Mouse (Mus musculus) bone marrow, adult 2 months (tissue): ENCODE data around the gene Slx1b. TPM values are rescaled to one million over a fixed set of nuclear protein-coding genes. Genes with fewer than 3 reads are reported as not detected.

Experiments used
- H3K27ac ChIP-seq: fragments of 200-500 bp; 2 replicates; pipeline ENCODE4 v1.5.1; 2012; ENCODE audit warnings: low read depth, mild to moderate bottlenecking, control low read depth, inconsistent platforms, low read length; ENCODE audit not compliant: control insufficient read depth, poor library complexity, insufficient read depth
- H3K4me1 ChIP-seq: fragments of 200-500 bp; 2 replicates; pipeline ENCODE4 v1.6.1; 2011; ENCODE audit warnings: low read length; ENCODE audit not compliant: control insufficient read depth, insufficient read depth
- H3K4me3 ChIP-seq: fragments of 200-500 bp; replicated peaks from 2 replicates; pipeline ENCODE3; 2011; ENCODE audit warnings: mild to moderate bottlenecking, low read depth, low read length, control low read depth; ENCODE audit not compliant: control insufficient read depth
- CTCF ChIP-seq: fragments of 200-500 bp; IDR thresholded peaks from 2 replicates; pipeline ENCODE4 v1.5.1; 2011; ENCODE audit warnings: low read length, control low read depth; ENCODE audit not compliant: control insufficient read depth, insufficient read depth
- POLR2A ChIP-seq: fragments of 200-500 bp; IDR thresholded peaks from 2 replicates; pipeline ENCODE4 v1.6.1; 2011; ENCODE audit warnings: low read depth, mild to moderate bottlenecking, control low read depth, low read length, borderline replicate concordance; ENCODE audit not compliant: control insufficient read depth
- WGBS: fragments of 180-500 bp; shearing (Covaris S2); methylation state at CpG from one replicate; pipeline ENCODE4 v1.1.7; 2018; 5-methylcytosine and 5-hydroxymethylcytosine counted together
- polyA plus RNA-seq: library from polyadenylated mRNA; stranded (reverse); fragments of >200 nt; gene quantifications from 2 replicates; pipeline ENCODE4 v1.2.4, GENCODE M21; 2011; ENCODE audit warnings: low replicate concordance; ENCODE audit not compliant: missing spikeins, insufficient read depth, insufficient read length

Slx1b gene
- polyA plus RNA-seq, 1 experiment = 11.1 TPM

DNA sequence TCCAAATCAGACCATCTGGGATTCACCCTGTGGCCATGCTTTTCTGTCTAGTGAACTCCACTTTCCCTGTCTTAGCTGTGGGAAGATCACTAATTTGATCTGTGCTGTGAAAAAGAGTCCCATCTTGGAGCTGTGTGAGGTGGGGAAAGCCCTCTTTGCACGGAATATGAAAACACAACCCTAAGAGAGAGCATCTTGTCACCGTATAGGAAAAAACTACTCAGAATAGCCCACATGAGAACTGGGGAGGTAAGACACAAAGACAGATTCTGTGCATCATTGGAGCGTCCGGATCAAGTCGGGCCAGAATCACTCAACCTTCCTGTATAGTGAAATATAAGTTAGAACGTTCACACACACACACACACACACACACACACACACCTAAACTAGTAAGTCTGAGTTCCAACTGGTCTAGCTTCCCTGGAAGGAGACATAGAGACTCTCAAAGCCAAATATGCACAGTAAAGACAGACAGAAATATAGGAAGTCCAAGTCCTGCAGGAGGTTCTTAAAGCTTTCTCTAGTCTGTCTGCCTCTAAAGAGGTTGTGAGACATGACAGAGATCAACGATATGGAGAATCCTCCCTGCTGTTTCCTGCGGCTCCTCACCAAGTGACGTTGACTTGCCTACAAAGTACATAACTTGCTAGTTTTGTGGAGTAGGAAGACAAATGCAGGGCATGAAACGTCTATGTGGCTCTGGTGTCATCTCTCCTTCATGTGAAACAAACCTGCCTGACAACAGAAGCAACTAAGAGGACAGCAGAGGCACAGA is 12.8 kb upstream of the Slx1b start:
- WGBS = 81% methylated on average over 10 of the region's 10 CpGs
- Histone ChIP-seq H3K4me1 (peaks cover 6% of the 10 kb centered on the region; the same call in 1 of the 2 replicates), H3K27ac (peak overlapping the region; percentile 71), H3K4me3 (no peak overlapping the region)
- no peak for TF ChIP-seq CTCF
- no peak for TF ChIP-seq POLR2A

DNA sequence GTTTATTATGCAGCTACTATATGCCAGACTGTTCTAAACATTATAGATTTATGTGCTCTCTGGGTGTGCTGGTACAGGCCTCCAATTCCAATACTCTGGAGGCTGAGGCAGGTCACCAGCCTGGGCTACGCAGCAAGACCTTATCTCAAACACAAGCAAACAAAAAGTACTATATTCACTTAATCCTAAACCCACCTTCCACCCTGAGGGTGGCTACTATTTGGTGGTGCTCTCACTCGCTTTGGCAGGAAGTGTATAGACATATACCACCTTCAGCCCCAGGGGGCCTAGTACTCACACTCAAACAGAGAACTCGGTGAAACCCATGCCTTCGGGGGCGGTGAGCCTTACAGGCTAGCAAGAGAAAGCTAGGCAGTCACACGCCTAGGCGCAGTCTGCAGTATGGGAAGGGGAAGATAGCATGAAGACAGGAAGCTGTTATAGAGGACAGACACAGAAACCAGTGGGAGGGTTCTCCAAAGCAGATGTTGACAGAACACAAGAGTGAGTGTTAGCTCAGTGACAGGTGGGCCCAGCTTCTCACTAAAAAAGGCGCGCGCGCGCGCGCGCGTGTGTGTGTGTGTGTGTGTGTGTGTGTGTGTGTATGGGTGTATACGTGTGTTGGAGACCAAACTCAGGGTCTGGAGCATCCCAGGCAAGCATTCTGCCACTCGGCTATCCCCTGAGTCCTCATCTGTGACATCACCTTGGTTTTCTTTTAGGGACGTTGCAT is 12.0 kb upstream of the Slx1b start, which contains the start of gene Coro1a:
Coro1a (minus strand) TSS at position 346 of the 733 bp plus-strand sequence.
- H3K4me1 ChIP-seq = peaks cover 6% of the 10 kb centered on the region; the same call in 1 of the 2 replicates
- no peak for TF ChIP-seq CTCF
- TF ChIP-seq POLR2A = no peak
- H3K27ac ChIP-seq = peak within 1 kb of the TSS; percentile 71
- H3K4me3 ChIP-seq = no peak within 1 kb of the TSS
- 47% methylated on average over 19 of the region's 19 CpGs for WGBS

DNA sequence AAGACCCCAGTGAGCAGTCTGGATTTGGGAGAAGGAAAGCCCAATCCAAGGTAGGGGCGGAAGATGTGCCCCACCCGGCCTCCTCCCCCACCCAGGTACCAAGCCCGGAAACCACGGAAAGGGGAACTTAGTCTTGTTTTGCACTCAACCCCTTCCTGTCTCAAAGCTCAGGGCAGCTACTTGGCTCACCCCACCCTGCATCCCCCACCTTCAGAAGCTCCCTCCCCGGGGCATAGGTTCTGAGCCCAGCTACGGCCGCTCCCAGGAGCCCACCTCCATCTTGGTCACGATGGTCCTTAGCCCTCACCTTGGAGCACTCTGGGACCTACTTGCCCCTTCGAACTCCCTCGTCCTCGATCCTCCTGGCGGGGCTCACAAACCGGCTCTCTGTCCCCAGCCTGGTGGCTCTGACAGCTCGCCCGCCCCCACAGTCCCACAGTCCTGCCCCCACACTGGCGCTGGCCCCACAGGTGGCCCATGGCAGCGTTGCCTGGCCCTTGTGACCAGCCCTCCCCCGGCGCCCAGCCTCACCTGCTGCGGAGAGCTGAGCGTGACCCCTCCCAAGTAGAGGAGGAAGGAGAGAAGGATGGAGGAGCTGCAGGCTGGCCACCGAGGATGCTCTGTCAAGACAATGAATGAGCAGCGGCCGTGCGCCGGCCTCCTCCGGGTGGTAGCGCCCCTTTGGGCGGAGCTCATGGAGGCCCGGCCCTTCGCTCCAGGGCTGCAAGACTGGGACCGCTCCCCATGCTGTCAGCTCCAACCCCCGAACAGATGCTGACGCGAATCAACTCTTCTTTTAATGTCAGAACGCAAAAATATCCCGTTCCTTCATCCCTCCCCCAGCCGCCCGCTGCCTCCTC is 8.8 kb upstream of the Slx1b start:
- peak overlapping the region; percentile 99 for H3K27ac ChIP-seq
- under 1% methylated on average over 39 of the region's 39 CpGs for WGBS
- peak overlapping the region; percentile 95 for H3K4me3 ChIP-seq
- TF ChIP-seq POLR2A = peak; percentile 91; the same call in 1 of the 2 replicates
- TF ChIP-seq CTCF = no peak
- H3K4me1 ChIP-seq = peaks cover 7% of the 10 kb centered on the region; the same call in 1 of the 2 replicates

- WGBS = 2% methylated on average over 7 of the region's 7 CpGs
- H3K27ac ChIP-seq = peak overlapping the region; percentile 99
- H3K4me3 ChIP-seq = peak overlapping the region; percentile 95
- TF ChIP-seq POLR2A = no peak
- no peak for TF ChIP-seq CTCF
- H3K4me1 ChIP-seq = peaks cover 7% of the 10 kb centered on the region; the same call in 1 of the 2 replicates
These were observed 8.1 kb upstream of the Slx1b start for GRCm38 (mm10) chr7:126703757-126704077.

GRCm38 (mm10) chr7:126702861-126703756 is 7.5 kb upstream of the Slx1b start:
- Histone ChIP-seq H3K4me1 (peaks cover 7% of the 10 kb centered on the region; the same call in 1 of the 2 replicates), H3K4me3 (peak overlapping the region; percentile 95), H3K27ac (peak overlapping the region; percentile 99)
- 14% methylated on average over 12 of the region's 12 CpGs for WGBS
- peak; percentile 66; the same call in 1 of the 2 replicates for TF ChIP-seq POLR2A
- no peak for TF ChIP-seq CTCF

DNA sequence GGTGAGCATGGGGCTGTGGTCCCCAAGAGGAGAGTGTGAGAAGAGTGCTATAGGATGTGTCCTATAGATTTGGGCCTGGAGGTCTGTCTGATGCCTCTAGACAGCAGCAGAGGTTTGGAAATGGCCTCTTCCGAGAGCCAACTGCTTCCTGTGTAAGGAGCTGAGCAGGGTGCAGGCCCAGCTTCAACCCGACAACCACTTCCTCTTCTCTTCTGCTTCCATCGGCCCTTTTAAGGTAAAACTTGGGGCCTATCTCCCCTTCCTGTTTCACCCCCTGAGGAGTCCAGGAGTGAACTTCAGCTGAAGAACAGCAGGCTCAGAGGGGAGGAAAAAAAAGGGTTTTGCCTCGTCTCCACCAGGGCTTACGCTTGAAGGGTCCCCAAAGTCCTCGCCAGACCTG is 6.8 kb upstream of the Slx1b start:
- Histone ChIP-seq H3K27ac (peak overlapping the region; percentile 99), H3K4me1 (peaks cover 7% of the 10 kb centered on the region; the same call in 1 of the 2 replicates), H3K4me3 (peak overlapping the region; percentile 95)
- WGBS = 7% methylated on average over 6 of the region's 6 CpGs
- TF ChIP-seq POLR2A (no peak), CTCF (0 out of 2 replicates have a peak, but pooled peaks have one; percentile 11)
